Mouse (Mus musculus) hindbrain, embryonic 11.5 days (tissue): ENCODE data around the gene Flt1. TPM values are rescaled to one million over a fixed set of nuclear protein-coding genes. Genes with fewer than 3 reads are reported as not detected.

Source experiments
- polyA plus RNA-seq: library from polyadenylated mRNA; unstranded; fragments of >200 nt; fragmentation: Nextera tagmentation; extraction: Ambion mirVana; gene quantifications from 2 replicates; pipeline ENCODE4 v1.2.1, GENCODE M21; 2014

The Flt1 gene
- polyA plus RNA-seq, 1 experiment from 2014 or later, result 12.3 TPM

Other genes with a start within 250 kb of the Flt1 start
- 542 and 546 TPM in 2 replicates for gene Pomp, start 134.4 kb upstream of the Flt1 start, polyA plus RNA-seq
- gene Slc46a3, start 168.8 kb upstream of the Flt1 start, polyA plus RNA-seq, result 3.9 and 4.1 TPM in 2 replicates
- 22.2 and 29.2 TPM in 2 replicates for gene Mtus2, start 231.3 kb upstream of the Flt1 start, polyA plus RNA-seq